Mouse (Mus musculus) left cerebral cortex, adult 8-10 months (tissue): ENCODE measurements around the gene Ckap4. TPM values are rescaled to one million over a fixed set of nuclear protein-coding genes. Genes with fewer than 3 reads are reported as not detected.
"Not testable (repeated sequence)": the region's sequence is repeated elsewhere in the genome, so short reads cannot be mapped to it uniquely, and the experiment has no call there.

ENCODE experiments used
- DNase-seq, 2 experiments: peaks; one replicate each; pipeline ENCODE4 v3.0.0; 2022; ENCODE audit warnings: low spot score in 2 of 2
- total RNA-seq, 4 experiments: library from RNA; stranded (reverse); gene quantifications; 2 replicates each; pipeline ENCODE4 v1.2.4; 2022

Gene Ckap4
- total RNA-seq, 4 experiments from 2014 or later: 18.1 to 19.8 (median 18.5) TPM

DNA sequence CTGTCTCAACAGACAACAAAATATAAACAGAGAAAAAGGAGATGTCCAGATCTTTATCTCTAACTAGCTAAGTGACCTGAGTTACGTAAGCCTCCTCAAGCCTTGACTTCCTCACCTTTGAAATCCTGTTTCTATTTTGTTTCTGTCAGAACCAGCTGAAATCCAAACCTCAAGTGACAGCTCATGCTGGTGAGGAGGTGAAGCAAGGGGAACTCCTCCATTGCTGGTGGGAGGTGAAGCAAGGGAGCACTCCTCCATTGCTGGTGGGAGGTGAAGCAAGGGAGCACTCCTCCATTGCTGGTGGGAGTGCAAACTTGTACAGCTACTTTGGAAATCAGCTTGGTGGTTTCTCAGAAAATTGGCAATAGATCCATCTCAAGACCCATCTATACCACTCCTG is 25.3 kb downstream of the Ckap4 start:
- no peak for DNase-seq

- DNase-seq: no peak
Observed at GRCm38 (mm10) chr10:84498867-84499266, 35.0 kb downstream of the Ckap4 start.

DNA sequence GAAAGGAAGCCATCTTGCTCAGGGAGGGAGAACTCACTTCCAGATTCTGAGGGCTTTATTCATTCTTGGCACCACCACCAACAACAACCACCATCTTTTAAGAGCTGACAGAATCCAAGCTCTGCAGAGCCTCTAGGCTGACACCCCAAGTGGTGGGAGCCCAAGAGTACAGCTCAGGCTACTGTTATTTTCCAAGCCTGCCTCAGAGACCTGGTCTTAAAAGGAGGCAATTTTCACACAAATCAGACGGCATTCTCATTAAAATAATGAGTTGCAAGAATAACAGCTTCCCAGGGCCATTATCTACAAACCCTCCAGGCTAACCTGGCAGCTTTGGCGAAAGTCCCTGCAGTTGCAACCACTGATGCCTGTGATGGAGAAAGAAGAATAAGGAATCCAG is 37.1 kb downstream of the Ckap4 start:
- no peak for DNase-seq

GRCm38 (mm10) chr10:84494432-84494831 is 39.4 kb downstream of the Ckap4 start:
- no peak for DNase-seq

GRCm38 (mm10) chr10:84490115-84490514 is 43.7 kb downstream of the Ckap4 start:
- DNase-seq: no peak

- peak in 1 of 2 experiments; percentile 5 for DNase-seq
Observed at GRCm38 (mm10) chr10:84488315-84488714, 45.5 kb downstream of the Ckap4 start.

DNA sequence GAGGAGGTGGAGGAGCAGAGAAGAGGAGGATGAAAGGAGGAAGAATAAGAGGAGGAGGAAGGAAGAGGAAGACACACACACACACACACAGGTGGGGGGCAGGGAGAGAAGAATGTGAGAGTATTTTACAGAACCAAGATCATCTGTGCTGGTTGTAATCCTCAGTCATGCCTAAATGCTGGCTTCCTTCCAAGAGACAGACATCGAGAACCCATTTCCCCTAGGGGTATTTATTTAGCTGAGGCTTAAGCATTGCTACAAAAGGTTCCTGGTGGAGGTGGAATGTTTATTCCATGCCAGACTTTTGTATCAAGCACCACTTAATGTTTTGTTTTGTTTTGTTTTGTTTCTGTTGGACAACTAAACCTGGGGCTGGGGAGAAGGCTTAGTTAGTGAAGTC is 49.2 kb downstream of the Ckap4 start:
- no peak for DNase-seq

DNA sequence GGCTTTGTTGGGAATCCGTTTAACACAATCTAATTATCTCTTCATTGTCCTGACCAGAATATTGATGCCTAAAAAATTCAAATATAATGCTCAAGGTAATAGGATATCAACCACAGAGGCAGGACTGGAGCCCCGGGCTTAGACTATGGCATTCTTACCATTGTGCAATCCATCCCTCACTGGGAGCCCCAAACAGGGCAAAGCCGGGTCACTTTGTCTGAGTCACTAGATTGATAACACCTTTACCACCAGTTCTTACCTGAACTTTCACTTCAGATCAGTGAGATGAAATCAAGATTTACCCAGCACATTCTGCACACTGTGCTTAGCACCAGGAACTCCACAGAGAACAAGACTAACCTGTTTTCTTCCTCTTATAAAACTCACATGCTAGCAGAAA is 50.3 kb downstream of the Ckap4 start:
- no peak for DNase-seq

GRCm38 (mm10) chr10:84483069-84483468 is 50.8 kb downstream of the Ckap4 start:
- DNase-seq: no peak

- DNase-seq: not testable (repeated sequence)
Observed at GRCm38 (mm10) chr10:84482418-84482817, 51.4 kb downstream of the Ckap4 start.

- DNase-seq: no peak
Observed at GRCm38 (mm10) chr10:84481327-84481671, 52.6 kb downstream of the Ckap4 start.

GRCm38 (mm10) chr10:84480667-84481326 is 53.1 kb downstream of the Ckap4 start:
- DNase-seq: no peak

GRCm38 (mm10) chr10:84480146-84480545 is 53.7 kb downstream of the Ckap4 start:
- DNase-seq: no peak

- no peak for DNase-seq
Observed at GRCm38 (mm10) chr10:84477613-84478076, 56.2 kb downstream of the Ckap4 start.

GRCm38 (mm10) chr10:84477045-84477612 is 56.7 kb downstream of the Ckap4 start:
- DNase-seq: no peak

Other genes with a start within 250 kb of the Ckap4 start
- 10 to 100 TPM; 53.0 to 67.6 (median 60.4) TPM for gene Nuak1, start 93.5 kb downstream of the Ckap4 start, total RNA-seq
- gene Tcp11l2, start 42.6 kb upstream of the Ckap4 start, total RNA-seq: 10 to 100 TPM; 21.0 to 24.7 (median 22.5) TPM
- 10 to 100 TPM; 14.2 to 16.4 (median 14.6) TPM for gene Polr3b, start 88.2 kb upstream of the Ckap4 start, total RNA-seq
- 10 to 100 TPM; 10.6 to 13.1 (median 12.3) TPM for gene Rfx4, start 222.0 kb upstream of the Ckap4 start, total RNA-seq